Mouse (Mus musculus): ENCODE measurements around the gene Amy2a2.
"Not testable (repeated sequence)": the region's sequence is repeated elsewhere in the genome, so short reads cannot be mapped to it uniquely, and the experiment has no call there.

The Amy2a2 gene

GRCm38 (mm10) chr3:113356558-113356957 is at the start of gene Amy2a2:
Amy2a2 (minus strand) TSS chr3:113356658.
- DNase-seq (ENCODE audit: low spot score in 2 of 2), result not testable (repeated sequence)

GRCm38 (mm10) chr3:113345484-113345883 is 11.0 kb downstream of the Amy2a2 start:
- not testable (repeated sequence) for DNase-seq (ENCODE audit: low spot score in 2 of 2)

DNA sequence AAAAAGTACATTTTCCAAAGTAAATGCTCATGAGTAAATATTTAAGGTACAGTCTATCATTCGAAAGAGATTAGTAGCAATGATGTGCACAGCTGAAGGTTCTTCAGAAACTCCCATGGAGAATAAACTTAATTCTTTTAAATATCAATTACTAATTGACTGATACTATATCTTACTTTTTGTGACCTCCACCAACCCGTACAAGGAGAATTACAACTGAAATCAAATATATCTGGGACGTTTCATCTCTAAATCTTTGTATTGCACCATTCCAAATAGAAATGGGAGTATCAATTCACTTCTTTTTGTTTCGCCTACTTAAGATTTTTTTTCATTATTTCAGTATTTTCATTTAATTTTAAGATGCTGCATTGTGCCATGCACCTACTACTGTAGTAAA is 32.5 kb downstream of the Amy2a2 start, which contains the start of gene Amy2a3:
TSS of gene Amy2a3 (minus strand) at position 101 of the 400 bp plus-strand sequence.
- not testable (repeated sequence) for DNase-seq (ENCODE audit: low spot score in 2 of 2)

DNA sequence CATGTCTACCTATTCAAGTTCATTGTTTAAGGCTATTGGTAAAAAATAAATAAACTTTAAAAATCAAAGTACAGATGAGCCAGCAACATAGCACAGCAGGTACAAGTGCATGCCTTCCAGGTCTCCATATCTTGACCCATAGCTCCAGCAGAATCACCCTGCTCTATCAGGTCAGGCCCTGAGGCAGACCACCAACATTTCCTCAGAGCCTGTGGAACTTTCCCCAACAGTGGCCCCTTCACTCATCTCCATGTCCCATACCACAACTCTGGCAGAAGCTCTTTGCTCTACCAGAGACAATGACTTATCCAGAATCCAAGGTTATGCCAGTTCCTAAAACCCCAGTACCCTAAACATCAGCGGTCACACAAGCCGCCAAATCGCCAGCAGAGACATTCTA is 43.5 kb downstream of the Amy2a2 start:
- not testable (repeated sequence) for DNase-seq (ENCODE audit: low spot score in 2 of 2)

All from spleen, postnatal 36 days (tissue).